Mouse (Mus musculus): Measurements from ENCODE around the gene Cox11. TPM values are rescaled to one million over a fixed set of nuclear protein-coding genes. Genes with fewer than 3 reads are reported as not detected.
A peak's percentile ranks its signal among the peaks of the same experiment; 100 is the strongest.

Gene Cox11
- polyA plus RNA-seq, 1 experiment from 2014 or later: 36.4 TPM

- H3K27me3 ChIP-seq (replicated peaks; ENCODE audit: low read depth, poor library complexity, severe bottlenecking): no peaks in the 10 kb centered on the region
- no peaks in the 10 kb centered on the region for H3K9me3 ChIP-seq
- H3K36me3 ChIP-seq (replicated peaks): peaks cover 20% of the 10 kb centered on the region
- 89% methylated on average over 3 of the region's 3 CpGs for WGBS
- no peak overlapping the region for H3K27ac ChIP-seq (replicated peaks)
- DNase-seq (ENCODE audit: low spot score): no peak
- H3K4me1 ChIP-seq: peaks cover 18% of the 10 kb centered on the region
- H3K4me3 ChIP-seq: no peak overlapping the region
These were observed 3.3 kb upstream of the Cox11 start for GRCm38 (mm10) chr11:90634661-90635060.

- DNase-seq (ENCODE audit: low spot score): peak; percentile 73
- Histone ChIP-seq H3K4me3 (peak overlapping the region; percentile 99), H3K9me3 (no peaks in the 10 kb centered on the region), H3K36me3 (replicated peaks) (peaks cover 32% of the 10 kb centered on the region), H3K27me3 (replicated peaks; ENCODE audit: low read depth, poor library complexity, severe bottlenecking) (no peaks in the 10 kb centered on the region), H3K27ac (replicated peaks) (peak overlapping the region; percentile 98), H3K4me1 (peaks cover 19% of the 10 kb centered on the region)
- WGBS: under 1% methylated on average over 54 of the region's 54 CpGs
These were observed 398 bp downstream of the Cox11 start for GRCm38 (mm10) chr11:90638312-90638830.

- Histone ChIP-seq H3K4me1 (no peaks in the 10 kb centered on the region), H3K27me3 (replicated peaks; ENCODE audit: low read depth, poor library complexity, severe bottlenecking) (no peaks in the 10 kb centered on the region), H3K9me3 (no peaks in the 10 kb centered on the region), H3K4me3 (no peak overlapping the region), H3K27ac (replicated peaks) (no peak overlapping the region), H3K36me3 (replicated peaks) (peaks cover 81% of the 10 kb centered on the region)
- WGBS: 94% methylated on average over 6 of the region's 6 CpGs
- DNase-seq (ENCODE audit: low spot score): no peak
These were observed 11.8 kb downstream of the Cox11 start for GRCm38 (mm10) chr11:90649777-90650176.

- H3K9me3 ChIP-seq: no peaks in the 10 kb centered on the region
- no peak overlapping the region for H3K27ac ChIP-seq (replicated peaks)
- no peaks in the 10 kb centered on the region for H3K27me3 ChIP-seq (replicated peaks; ENCODE audit: low read depth, poor library complexity, severe bottlenecking)
- DNase-seq (ENCODE audit: low spot score): no peak
- no peak overlapping the region for H3K4me3 ChIP-seq
- H3K36me3 ChIP-seq (replicated peaks): peaks cover 79% of the 10 kb centered on the region
- 83% methylated on average over 9 of the region's 9 CpGs for WGBS
- H3K4me1 ChIP-seq: no peaks in the 10 kb centered on the region
These were observed 12.4 kb downstream of the Cox11 start for GRCm38 (mm10) chr11:90650231-90650885.

GRCm38 (mm10) chr11:90652603-90653002, 14.6 kb downstream of the Cox11 start:
- peaks cover 72% of the 10 kb centered on the region for H3K36me3 ChIP-seq (replicated peaks)
- no peaks in the 10 kb centered on the region for H3K27me3 ChIP-seq (replicated peaks; ENCODE audit: low read depth, poor library complexity, severe bottlenecking)

GRCm38 (mm10) chr11:90657527-90657926, 19.6 kb downstream of the Cox11 start:
- H3K36me3 ChIP-seq (replicated peaks): peaks cover 44% of the 10 kb centered on the region
- 88% methylated on average over 12 of the region's 12 CpGs for WGBS

More at GRCm38 (mm10) chr11:90652603-90653002, 14.6 kb downstream of the Cox11 start:
- H3K27ac ChIP-seq (replicated peaks): no peak overlapping the region
- no peaks in the 10 kb centered on the region for H3K9me3 ChIP-seq
- DNase-seq (ENCODE audit: low spot score): no peak
- no peak overlapping the region for H3K4me3 ChIP-seq
- WGBS: 89% methylated on average over 4 of the region's 4 CpGs
- no peaks in the 10 kb centered on the region for H3K4me1 ChIP-seq

GRCm38 (mm10) chr11:90660662-90661061, 22.7 kb downstream of the Cox11 start:
- peaks cover 27% of the 10 kb centered on the region for H3K4me1 ChIP-seq
- 86% methylated on average over 4 of the region's 4 CpGs for WGBS
- H3K9me3 ChIP-seq: no peaks in the 10 kb centered on the region
- no peak overlapping the region for H3K27ac ChIP-seq (replicated peaks)
- H3K36me3 ChIP-seq (replicated peaks): peaks cover 29% of the 10 kb centered on the region
- H3K4me3 ChIP-seq: no peak overlapping the region
- H3K27me3 ChIP-seq (replicated peaks; ENCODE audit: low read depth, poor library complexity, severe bottlenecking): no peaks in the 10 kb centered on the region
- DNase-seq (ENCODE audit: low spot score): no peak

More at GRCm38 (mm10) chr11:90657527-90657926, 19.6 kb downstream of the Cox11 start:
- no peak for DNase-seq (ENCODE audit: low spot score)
- H3K4me3 ChIP-seq: no peak overlapping the region
- no peaks in the 10 kb centered on the region for H3K27me3 ChIP-seq (replicated peaks; ENCODE audit: low read depth, poor library complexity, severe bottlenecking)
- H3K9me3 ChIP-seq: no peaks in the 10 kb centered on the region
- no peaks in the 10 kb centered on the region for H3K4me1 ChIP-seq
- no peak overlapping the region for H3K27ac ChIP-seq (replicated peaks)

GRCm38 (mm10) chr11:90663052-90663451, 25.1 kb downstream of the Cox11 start:
- Histone ChIP-seq H3K27ac (replicated peaks) (peak overlapping the region; percentile 57; the same call in 1 of the 2 replicates), H3K36me3 (replicated peaks) (peaks cover 15% of the 10 kb centered on the region), H3K9me3 (no peaks in the 10 kb centered on the region), H3K27me3 (replicated peaks; ENCODE audit: low read depth, poor library complexity, severe bottlenecking) (no peaks in the 10 kb centered on the region), H3K4me1 (peaks cover 38% of the 10 kb centered on the region), H3K4me3 (no peak overlapping the region)
- 81% methylated on average over 3 of the region's 3 CpGs for WGBS
- DNase-seq (ENCODE audit: low spot score): no peak

- H3K27ac ChIP-seq (replicated peaks): peak overlapping the region; percentile 78
- peaks cover 16% of the 10 kb centered on the region for H3K36me3 ChIP-seq (replicated peaks)
- H3K9me3 ChIP-seq: no peaks in the 10 kb centered on the region
- H3K4me3 ChIP-seq: no peak overlapping the region
- no peak for DNase-seq (ENCODE audit: low spot score)
- 42% methylated on average over 5 of the region's 5 CpGs for WGBS
- no peaks in the 10 kb centered on the region for H3K27me3 ChIP-seq (replicated peaks; ENCODE audit: low read depth, poor library complexity, severe bottlenecking)
- H3K4me1 ChIP-seq: peaks cover 38% of the 10 kb centered on the region
These were observed 25.8 kb downstream of the Cox11 start for GRCm38 (mm10) chr11:90663618-90664297.

GRCm38 (mm10) chr11:90664345-90664986, 26.5 kb downstream of the Cox11 start:
- H3K36me3 ChIP-seq (replicated peaks): peaks cover 11% of the 10 kb centered on the region
- no peak for DNase-seq (ENCODE audit: low spot score)
- 30% methylated on average over 8 of the region's 8 CpGs for WGBS
- H3K4me1 ChIP-seq: peaks cover 38% of the 10 kb centered on the region
- H3K27ac ChIP-seq (replicated peaks): peak overlapping the region; percentile 78
- no peaks in the 10 kb centered on the region for H3K9me3 ChIP-seq
- H3K4me3 ChIP-seq: no peak overlapping the region
- H3K27me3 ChIP-seq (replicated peaks; ENCODE audit: low read depth, poor library complexity, severe bottlenecking): no peaks in the 10 kb centered on the region

GRCm38 (mm10) chr11:90665161-90665560, 27.2 kb downstream of the Cox11 start:
- no peaks in the 10 kb centered on the region for H3K9me3 ChIP-seq
- H3K27me3 ChIP-seq (replicated peaks; ENCODE audit: low read depth, poor library complexity, severe bottlenecking): no peaks in the 10 kb centered on the region
- DNase-seq (ENCODE audit: low spot score): peak; percentile 60
- H3K36me3 ChIP-seq (replicated peaks): peaks cover 18% of the 10 kb centered on the region
- peak overlapping the region; percentile 78 for H3K27ac ChIP-seq (replicated peaks)
- H3K4me1 ChIP-seq: peaks cover 38% of the 10 kb centered on the region
- no peak overlapping the region for H3K4me3 ChIP-seq
- WGBS: 17% methylated on average over 6 of the region's 6 CpGs

- Histone ChIP-seq H3K27me3 (replicated peaks; ENCODE audit: low read depth, poor library complexity, severe bottlenecking) (no peaks in the 10 kb centered on the region), H3K27ac (replicated peaks) (peak overlapping the region; percentile 78), H3K9me3 (no peaks in the 10 kb centered on the region), H3K4me1 (peaks cover 38% of the 10 kb centered on the region), H3K36me3 (replicated peaks) (peaks cover 13% of the 10 kb centered on the region), H3K4me3 (no peak overlapping the region)
- DNase-seq (ENCODE audit: low spot score): no peak
- 68% methylated on average over 3 of the region's 3 CpGs for WGBS
These were observed 28.3 kb downstream of the Cox11 start for GRCm38 (mm10) chr11:90666144-90666757.
